Mouse (Mus musculus) colon, adult 2 months (tissue): ENCODE data around the gene Bbs5. TPM values are rescaled to one million over a fixed set of nuclear protein-coding genes. Genes with fewer than 3 reads are reported as not detected.

Experiments used
- polyA plus RNA-seq: library from polyadenylated mRNA; depleted of rRNA; stranded (reverse); fragments of >200 nt; gene quantifications from 2 replicates; pipeline ENCODE4 v1.2.3, GENCODE M21; 2012; rRNA removed

Gene Bbs5
- 0.80 and 0.82 TPM in 2 replicates for polyA plus RNA-seq

DNA sequence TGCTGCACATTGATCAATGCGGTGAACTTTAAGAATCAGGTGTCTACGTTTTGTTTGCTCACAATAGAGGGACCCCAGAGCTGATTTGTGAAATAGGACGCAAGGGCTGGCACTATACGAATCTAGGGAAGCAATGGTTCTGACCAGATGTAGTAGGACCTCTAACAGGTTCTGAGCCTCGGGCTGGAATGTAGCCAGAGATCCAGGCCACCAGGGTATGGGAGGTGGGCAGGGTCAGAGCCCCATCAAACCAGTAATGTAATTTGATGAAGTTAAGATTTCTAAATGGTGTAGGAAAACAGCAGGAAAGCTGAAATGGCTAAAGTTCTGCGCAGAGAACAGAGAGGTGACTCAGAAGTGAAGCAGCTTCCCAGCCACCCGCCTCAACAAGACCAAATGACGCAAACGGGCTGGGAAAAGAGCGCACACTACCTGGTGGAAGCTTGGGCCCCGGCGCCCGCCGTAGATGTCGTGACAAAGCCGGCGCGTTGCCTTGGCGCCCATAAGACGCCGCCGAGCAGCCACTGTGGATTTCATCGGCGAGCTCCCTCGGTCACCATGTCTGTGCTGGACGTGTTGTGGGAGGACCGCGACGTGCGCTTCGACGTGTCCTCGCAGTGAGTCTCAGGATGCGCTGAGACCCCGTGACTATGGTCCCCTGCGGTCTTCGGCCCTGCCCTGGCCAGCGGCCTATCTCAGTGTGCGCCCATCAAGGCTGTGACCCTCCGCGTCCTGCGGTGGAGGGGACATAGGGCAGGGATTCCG lies at the start of gene Bbs5:
Gene Bbs5, plus strand, starts transcription at position 446 of the 765 bp plus-strand sequence.

DNA sequence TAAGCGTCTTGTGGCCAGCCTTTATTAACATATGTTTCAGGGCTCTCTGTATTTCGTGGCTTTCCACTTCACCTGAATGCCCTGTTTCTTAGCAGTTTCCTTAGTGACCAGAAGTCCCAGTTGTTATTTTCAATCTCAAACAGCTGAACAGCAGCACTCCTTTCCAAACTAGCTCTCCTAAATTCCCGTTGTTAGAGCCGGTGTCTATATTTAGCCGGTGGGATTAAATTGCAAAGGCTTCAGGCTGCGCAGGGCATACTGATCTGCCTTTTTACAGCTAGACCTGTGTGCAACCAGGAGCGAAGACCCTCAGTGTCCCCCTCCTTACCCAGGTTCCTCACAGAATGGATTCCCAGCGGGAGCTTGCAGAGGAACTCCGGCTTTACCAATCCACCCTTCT lies 22.9 kb downstream of the Bbs5 start, which contains the start of gene Klhl41:
Gene Klhl41, plus strand, starts transcription at position 268 of the 400 bp plus-strand sequence.

DNA sequence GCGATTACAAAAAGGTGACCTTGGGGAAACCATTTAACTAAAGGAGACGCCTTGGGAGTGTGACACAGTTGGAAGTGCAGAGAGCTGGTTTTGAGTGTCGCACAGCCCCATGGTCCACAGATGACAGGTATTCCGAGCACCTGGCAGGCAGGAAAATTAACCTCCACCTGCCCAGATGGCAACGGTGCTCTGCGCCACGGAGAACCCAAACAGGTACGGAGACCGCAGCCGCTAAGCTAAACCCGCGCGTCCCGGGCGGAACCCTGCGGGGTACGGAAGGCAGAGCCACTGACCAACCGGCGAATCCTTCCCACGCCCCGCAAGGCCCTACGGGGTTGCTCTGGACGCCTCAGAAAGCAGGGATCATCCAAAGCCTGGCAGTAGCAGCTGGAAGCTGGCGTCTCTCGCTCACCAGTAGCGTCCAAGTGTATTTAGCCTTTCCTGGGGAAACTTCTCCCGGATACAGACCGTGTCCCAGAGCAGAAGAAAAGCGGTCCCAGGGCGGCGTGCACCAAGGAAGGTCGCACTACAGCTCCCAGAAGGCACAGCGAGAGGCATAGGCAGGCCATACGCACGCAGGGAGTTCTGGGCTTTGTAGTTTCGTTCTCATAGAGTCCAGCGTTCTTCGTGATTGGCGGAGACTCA lies 66.1 kb downstream of the Bbs5 start, which contains the start of gene Fastkd1:
Gene Fastkd1, minus strand, starts transcription at position 536 of the 645 bp plus-strand sequence.

Other genes with a start within 250 kb of the Bbs5 start
- 0.05 and 0.06 TPM in 2 replicates for gene Lrp2, start 61.1 kb upstream of the Bbs5 start, polyA plus RNA-seq
- gene Klhl41, start 22.9 kb downstream of the Bbs5 start, polyA plus RNA-seq: not detected in 2 replicates
- gene Fastkd1, start 66.3 kb downstream of the Bbs5 start, polyA plus RNA-seq: 5.2 and 6.6 TPM in 2 replicates
- 0.80 and 0.84 TPM in 2 replicates for gene Ppig, start 75.4 kb downstream of the Bbs5 start, polyA plus RNA-seq
- 0.09 and 0.13 TPM in 2 replicates for gene Ccdc173, start 142.4 kb downstream of the Bbs5 start, polyA plus RNA-seq
- 91.9 and 92.0 TPM in 2 replicates for gene Phospho2, start 142.5 kb downstream of the Bbs5 start, polyA plus RNA-seq
- gene Klhl23, start 174.8 kb downstream of the Bbs5 start, polyA plus RNA-seq: 3.9 and 5.0 TPM in 2 replicates
- 0.64 and 0.72 TPM in 2 replicates for gene Ssb, start 214.4 kb downstream of the Bbs5 start, polyA plus RNA-seq
- gene Mettl5, start 238.4 kb downstream of the Bbs5 start, polyA plus RNA-seq: 6.2 and 9.6 TPM in 2 replicates